Mouse (Mus musculus) adrenal gland (tissue): ENCODE measurements at regions not wholly inside any gene's neighbourhood (a gene's known extent, or its start where the extent isn't known, plus 50 kb on each side); places are given as distances from the start of the nearest gene placed in this dataset.
"Not testable (repeated sequence)": the region's sequence is repeated elsewhere in the genome, so short reads cannot be mapped to it uniquely, and the experiment has no call there.

ENCODE experiments used
- intact Hi-C: fragments of 180-260 bp; cut with DNase I; formaldehyde crosslinking; loops from one replicate; pipeline ENCODE4 v1.15.1; 2025

DNA sequence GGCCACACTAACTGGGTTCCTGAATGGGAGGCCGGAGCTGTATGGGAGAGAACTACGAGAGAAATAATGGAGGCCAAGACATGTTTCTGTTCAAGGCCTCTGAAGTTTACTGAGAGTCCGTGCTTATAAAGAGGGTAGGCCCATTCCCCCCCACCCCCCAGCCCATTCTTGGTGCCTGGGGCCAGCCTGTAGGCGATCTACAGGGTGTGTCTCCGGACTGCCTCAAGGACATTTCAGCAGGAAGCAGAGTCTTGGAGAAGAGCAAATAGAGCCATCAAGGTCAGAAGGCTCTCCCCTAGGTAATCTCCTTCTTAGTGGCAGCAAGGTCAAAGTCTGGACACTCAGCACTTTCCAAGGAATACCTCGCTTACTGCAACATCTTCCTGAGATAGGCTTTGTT is 88.8 kb upstream of the Fam3c start:
- intact Hi-C loops = not testable (repeated sequence)

DNA sequence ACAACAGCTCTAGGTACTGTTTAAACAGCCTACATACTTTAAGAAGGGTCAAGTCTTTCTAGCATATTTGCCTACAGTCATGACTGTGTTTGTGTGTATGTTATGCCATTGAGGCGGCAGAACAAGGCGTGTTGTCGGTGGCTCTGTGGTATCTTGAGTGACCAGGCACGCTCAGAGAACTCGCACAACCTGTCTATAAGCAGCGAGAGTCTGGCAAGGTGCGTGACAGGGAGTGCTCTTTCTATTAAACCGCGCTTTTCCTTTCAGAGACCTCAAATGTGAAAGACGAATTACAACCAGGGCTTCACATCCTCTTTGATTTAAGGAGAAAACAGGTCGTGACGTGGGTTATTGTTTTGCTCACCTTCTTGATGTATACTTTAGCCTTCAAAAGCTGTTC is 88.2 kb upstream of the Fam3c start:
- intact Hi-C loops = no loop called here

DNA sequence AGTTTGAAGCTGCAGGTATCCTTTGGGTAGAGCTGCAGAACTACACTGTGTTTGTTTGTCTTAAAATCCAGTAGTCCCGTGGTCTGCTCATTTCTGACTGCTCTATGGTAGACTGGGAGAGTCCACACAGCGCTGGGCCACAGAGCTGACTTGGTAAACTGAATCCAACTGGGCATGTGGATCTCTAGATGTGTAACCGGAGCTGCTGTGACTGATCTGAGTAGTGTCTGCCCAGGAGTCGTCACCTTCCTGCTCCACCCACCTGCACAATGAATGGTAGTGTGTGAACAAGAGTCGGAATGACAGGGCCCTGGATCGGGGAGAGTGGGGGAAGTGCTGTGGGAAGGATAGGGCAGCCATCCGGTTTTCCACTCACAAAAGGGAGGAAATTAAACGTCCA is 87.5 kb upstream of the Fam3c start:
- intact Hi-C loops = no loop called here

GRCm38 (mm10) chr6:22443170-22443569 is 87.1 kb upstream of the Fam3c start:
- intact Hi-C loops = no loop called here

DNA sequence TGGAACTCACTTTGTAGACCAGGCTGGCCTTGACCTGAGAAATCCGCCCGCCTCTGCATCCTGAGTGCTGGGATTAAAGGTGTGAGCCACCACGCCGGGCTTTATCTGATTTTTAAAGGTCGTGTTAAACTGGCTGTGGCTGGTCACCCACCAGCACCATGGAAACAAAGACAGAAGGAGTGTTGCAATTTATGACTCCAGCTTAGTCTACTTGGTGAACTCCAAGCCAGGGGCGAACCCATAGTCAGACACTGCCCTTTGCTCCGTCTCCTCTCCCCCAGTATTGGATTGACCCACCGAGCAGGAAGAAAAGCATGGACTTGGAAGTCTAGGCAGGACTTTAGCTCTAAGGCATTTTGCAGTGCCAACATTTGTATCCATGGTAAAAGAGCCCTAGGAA is 86.5 kb upstream of the Fam3c start:
- intact Hi-C loops = no loop called here

- intact Hi-C loops = no loop called here
Measured at GRCm38 (mm10) chr6:22439871-22440270, 83.8 kb upstream of the Fam3c start.

DNA sequence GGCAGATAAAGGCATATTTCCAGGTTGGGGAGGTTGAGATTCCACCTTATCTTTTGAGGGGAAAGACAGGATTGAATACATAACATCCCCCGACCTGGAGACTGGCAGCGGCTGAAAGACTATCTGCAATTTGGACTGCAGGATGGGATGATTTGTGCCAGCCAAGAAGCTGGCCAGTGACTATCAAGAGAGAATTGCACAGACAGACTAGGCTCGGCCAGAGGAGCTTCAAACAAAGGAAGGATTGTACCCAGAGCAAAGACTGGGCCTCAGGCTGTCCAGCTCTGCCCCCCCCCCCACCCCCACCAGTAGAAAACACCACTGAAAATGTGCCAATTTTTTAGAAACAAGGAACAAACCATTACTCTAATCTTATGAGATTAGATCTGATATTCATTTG is 73.0 kb upstream of the Fam3c start:
- intact Hi-C loops = no loop called here

- intact Hi-C loops = no loop called here
Measured at GRCm38 (mm10) chr6:22424161-22424807, 68.2 kb upstream of the Fam3c start.

DNA sequence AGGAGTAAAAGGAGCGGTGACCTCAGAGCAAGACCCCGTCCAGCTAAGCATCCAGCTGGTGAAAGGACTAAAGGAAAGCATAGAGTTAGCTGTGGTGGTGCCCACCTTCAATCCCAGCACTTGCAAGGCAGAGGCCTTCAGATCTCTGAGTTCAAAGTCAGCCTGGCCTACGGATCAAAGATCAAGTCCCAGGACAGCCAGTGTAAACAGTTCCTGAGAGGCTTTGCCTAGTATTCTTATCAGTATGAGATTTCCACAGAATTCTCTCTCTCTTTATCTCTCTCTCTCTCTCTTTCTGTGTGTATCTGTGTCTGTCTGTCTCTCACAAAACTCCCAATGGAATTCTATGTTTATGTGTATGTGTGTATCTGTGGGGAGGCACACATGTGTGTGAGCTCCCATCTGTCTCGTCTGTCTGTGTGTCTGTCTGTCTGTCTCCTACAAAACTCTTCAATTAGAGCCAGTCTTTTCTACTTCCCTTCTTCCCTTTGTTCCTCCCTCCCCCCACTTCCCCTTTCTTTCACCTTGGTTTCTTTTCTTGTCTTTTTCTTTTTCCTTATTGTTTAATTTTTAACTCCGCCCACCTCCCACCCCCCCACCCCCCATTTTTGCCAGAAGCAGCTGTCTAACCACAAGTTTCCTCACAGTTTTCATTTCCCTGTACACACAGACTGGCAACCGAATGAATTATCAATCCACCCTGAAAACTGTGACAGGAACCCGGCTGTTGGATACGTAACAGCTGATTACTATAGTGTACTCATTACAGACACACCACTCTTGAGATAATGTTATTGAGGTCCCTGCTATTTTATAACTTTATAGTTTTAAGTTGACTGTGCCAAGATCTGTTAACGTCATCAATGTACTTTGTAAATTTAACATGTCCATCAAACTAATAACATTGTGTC is 67.3 kb upstream of the Fam3c start:
- intact Hi-C loops = no loop called here

DNA sequence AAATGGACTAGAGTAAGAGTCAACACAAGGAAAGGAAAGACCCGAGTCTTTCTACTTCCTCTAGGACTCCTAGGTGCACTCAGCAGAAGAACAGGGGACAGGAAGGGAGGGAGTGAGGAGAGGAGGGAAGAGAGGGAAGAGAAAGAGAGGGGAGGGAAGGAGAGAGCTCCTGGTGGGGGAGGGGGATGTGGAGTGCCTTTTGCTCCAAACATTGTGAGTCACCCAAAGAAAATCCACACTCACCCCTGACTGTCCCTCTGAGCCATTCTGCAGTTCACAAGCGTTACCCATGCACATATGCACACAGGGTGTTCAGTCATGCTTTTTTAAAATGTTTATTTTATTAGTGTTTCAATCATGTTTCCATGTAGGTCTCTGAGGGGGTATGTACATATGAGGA is 65.5 kb upstream of the Fam3c start:
- intact Hi-C loops = no loop called here

DNA sequence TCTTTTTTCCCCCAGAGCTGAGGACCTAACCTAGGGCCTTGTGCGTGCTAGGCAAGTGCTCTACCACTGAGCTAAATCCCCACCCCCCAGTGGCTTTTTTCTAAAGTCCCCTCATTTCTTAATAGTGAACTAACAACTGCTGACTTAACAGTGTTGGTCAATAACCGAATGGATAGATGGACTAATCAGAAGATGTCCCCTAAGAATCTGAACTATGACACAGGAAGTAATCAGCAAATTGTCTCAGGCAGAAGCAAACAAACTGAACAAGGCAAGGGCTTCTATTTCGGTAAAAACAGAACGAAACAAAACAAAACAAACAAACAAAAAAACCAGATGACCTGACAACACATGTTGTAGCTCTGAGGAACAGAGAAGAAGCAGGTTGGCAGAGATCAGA is 62.2 kb upstream of the Fam3c start:
- intact Hi-C loops = no loop called here

- intact Hi-C loops = no loop called here
Measured at GRCm38 (mm10) chr6:22417189-22417588, 61.1 kb upstream of the Fam3c start.

- intact Hi-C loops = no loop called here
Measured at GRCm38 (mm10) chr6:22411796-22412195, 55.8 kb upstream of the Fam3c start.

GRCm38 (mm10) chr6:22408808-22409589 is 53.0 kb upstream of the Fam3c start:
- intact Hi-C loops = no loop called here
